Mouse (Mus musculus) testis, adult 2 months (tissue): ENCODE data around the gene Hpdl. TPM values are rescaled to one million over a fixed set of nuclear protein-coding genes. Genes with fewer than 3 reads are reported as not detected.

Experiments
- H3K27ac ChIP-seq: fragments of 200-500 bp; 2 replicates; pipeline ENCODE4 v1.5.1; 2012; ENCODE audit warnings: low read depth, low read length; ENCODE audit not compliant: control insufficient read depth, insufficient read depth
- H3K27me3 ChIP-seq: fragments of 200-500 bp; 2 replicates; pipeline ENCODE4 v1.6.1; 2012; ENCODE audit warnings: mild to moderate bottlenecking, low read length, moderate library complexity; ENCODE audit not compliant: control insufficient read depth, insufficient read depth
- H3K36me3 ChIP-seq: fragments of 200-500 bp; 2 replicates; pipeline ENCODE4 v1.6.1; 2012; ENCODE audit warnings: mild to moderate bottlenecking, low read length; ENCODE audit not compliant: control insufficient read depth, insufficient read depth
- H3K4me1 ChIP-seq: fragments of 200-500 bp; 2 replicates; pipeline ENCODE4 v1.6.1; 2012; ENCODE audit warnings: low read length; ENCODE audit not compliant: control insufficient read depth, insufficient read depth
- H3K4me3 ChIP-seq: fragments of 200-500 bp; 2 replicates; pipeline ENCODE4 v1.5.1; 2012; ENCODE audit warnings: low read depth, mild to moderate bottlenecking, low read length, moderate library complexity, mixed read lengths; ENCODE audit not compliant: control insufficient read depth
- CTCF ChIP-seq: fragments of 200-500 bp; IDR thresholded peaks from 2 replicates; pipeline ENCODE4 v1.5.1; 2012; ENCODE audit warnings: low read depth, mild to moderate bottlenecking, inconsistent platforms, low read length, moderate library complexity; ENCODE audit not compliant: control insufficient read depth, insufficient read depth, insufficient replicate concordance
- POLR2A ChIP-seq: fragments of 200-500 bp; IDR thresholded peaks from 2 replicates; pipeline ENCODE4 v1.6.1; 2012; ENCODE audit warnings: low read depth, mild to moderate bottlenecking, inconsistent platforms, low read length, moderate library complexity; ENCODE audit not compliant: control insufficient read depth
- polyA plus RNA-seq: library from polyadenylated mRNA; depleted of rRNA; stranded (reverse); fragments of >200 nt; gene quantifications from 2 replicates; pipeline ENCODE4 v1.2.3, GENCODE M21; 2012

Gene Hpdl
- polyA plus RNA-seq, 1 experiment, result 2.0 TPM

DNA sequence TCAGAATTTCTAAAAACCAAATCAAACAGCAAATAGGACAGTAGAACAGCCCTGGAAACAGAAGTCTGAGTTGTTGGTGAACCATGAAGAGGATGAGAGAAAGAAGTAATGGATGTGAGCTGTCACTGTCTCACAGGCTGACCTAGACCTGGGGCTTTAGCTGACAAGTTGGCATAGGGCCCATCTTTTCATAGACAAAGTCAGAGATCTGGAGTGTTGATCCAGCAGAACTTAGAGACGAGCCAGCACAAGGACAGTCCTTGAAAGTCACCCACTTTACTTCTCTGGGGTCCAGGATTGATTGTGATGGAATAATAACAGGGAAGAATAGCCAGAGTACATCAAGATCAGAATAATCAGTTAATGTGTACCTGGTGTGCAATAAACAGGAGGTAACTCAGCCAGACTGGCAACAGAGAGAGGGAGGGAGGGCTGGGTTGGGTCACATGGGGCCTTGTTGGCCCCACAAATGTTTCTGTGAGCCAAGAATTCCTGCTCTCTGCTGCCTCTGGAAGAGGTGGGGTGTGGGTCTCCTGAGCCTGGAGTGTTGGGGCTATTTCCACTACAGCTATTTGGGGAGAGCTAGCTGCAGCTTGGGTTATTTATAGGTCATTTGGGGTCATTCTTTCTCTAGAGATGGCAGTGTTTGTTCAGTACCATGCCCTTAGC lies 24.9 kb downstream of the Hpdl start:
- no peak for TF ChIP-seq CTCF
- no peak for TF ChIP-seq POLR2A
- Histone ChIP-seq H3K27me3 (no peaks in the 10 kb centered on the region), H3K27ac (0 out of 2 replicates have a peak overlapping the region, but pooled peaks have one; percentile 26), H3K4me3 (no peak overlapping the region), H3K4me1 (no peaks in the 10 kb centered on the region), H3K36me3 (no peaks in the 10 kb centered on the region)

DNA sequence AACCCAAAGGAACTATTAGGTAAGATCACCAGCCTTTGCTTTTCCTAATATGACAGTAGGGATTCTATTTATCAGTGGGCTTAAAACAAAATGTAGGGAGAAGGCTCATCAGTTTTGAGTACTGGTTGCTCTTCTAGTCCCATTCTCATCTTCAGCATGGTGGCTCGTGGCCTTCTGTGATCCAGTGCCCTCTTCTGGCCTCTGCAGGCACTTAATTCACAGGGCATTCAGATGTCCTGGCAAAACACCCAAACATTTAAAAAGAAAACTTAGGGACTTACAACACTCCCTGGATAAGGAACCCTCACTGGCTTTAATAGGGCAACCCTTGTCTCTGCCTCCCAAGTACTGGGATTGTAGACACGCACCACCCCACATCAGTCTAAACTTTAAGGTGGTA lies 27.2 kb downstream of the Hpdl start:
- no peaks in the 10 kb centered on the region for H3K36me3 ChIP-seq
- no peak overlapping the region for H3K4me3 ChIP-seq
- H3K27me3 ChIP-seq, result no peaks in the 10 kb centered on the region
- no peaks in the 10 kb centered on the region for H3K4me1 ChIP-seq
- TF ChIP-seq POLR2A (no peak), CTCF (no peak)
- no peak overlapping the region for H3K27ac ChIP-seq

DNA sequence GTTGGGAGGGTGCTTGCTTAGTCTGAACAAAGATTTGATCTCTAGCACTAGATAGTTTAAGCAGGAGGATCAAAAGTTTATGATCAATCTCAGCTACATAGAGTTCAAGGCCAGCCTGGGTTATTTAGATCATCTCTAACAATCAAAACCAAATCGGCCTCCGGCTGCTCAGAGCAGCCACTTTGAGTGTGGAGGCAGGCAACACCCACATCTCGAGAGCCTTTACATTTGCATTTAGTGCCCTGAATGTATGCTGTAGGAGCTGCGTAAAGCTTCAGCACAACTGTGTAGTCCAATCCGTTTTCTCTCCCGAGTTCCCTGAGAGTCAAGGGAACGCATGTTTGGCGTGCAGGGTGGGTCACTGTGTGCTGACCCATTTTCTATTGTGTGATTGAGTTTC lies 29.1 kb downstream of the Hpdl start:
- Histone ChIP-seq H3K4me1 (no peaks in the 10 kb centered on the region), H3K27me3 (no peaks in the 10 kb centered on the region), H3K27ac (no peak overlapping the region), H3K4me3 (no peak overlapping the region), H3K36me3 (no peaks in the 10 kb centered on the region)
- TF ChIP-seq POLR2A (no peak), CTCF (no peak)

DNA sequence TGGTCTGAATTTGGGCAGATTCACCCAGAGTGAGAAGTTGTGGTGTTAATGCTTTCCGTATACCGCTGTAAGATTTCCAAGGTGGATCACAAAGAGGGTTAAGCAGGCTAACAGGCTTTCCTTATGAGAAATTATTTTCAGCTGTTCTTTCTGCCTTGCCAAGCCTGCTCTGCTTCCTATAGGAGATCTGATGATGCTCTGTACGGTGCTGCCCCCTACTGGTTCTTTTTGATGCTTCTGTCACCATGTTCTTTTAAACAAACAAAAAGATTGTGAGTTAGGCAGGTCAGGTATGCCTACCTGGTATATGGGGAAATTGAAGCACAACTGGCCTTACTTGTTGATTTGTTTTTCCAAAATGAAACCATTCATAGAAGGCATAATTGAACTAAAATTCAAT lies 32.6 kb downstream of the Hpdl start:
- no peaks in the 10 kb centered on the region for H3K4me1 ChIP-seq
- no peaks in the 10 kb centered on the region for H3K36me3 ChIP-seq
- TF ChIP-seq POLR2A (no peak), CTCF (no peak)
- H3K27ac ChIP-seq, result no peak overlapping the region
- H3K27me3 ChIP-seq, result no peaks in the 10 kb centered on the region
- no peak overlapping the region for H3K4me3 ChIP-seq

GRCm38 (mm10) chr4:116787985-116788760 lies 33.3 kb downstream of the Hpdl start:
- H3K27me3 ChIP-seq, result no peaks in the 10 kb centered on the region

DNA sequence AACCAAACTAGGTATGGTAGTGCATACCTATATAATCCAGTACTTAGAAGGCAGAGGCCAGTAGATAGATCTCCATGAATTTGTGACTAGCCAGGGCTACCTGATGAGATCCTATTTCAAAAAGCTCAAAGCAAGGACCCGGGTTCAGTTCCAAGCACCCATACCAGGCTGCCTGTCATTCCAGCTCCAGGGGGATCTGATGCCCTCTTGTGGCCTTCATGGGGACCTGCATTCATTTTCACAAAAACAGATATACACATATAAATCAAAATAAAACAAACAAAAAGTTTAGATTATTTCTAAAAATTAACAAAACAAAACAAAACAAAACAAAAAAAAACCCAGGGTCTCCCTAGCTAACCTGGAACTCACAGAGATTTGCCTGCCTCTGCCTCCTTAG lies 34.9 kb downstream of the Hpdl start:
- no peak overlapping the region for H3K4me3 ChIP-seq
- no peaks in the 10 kb centered on the region for H3K36me3 ChIP-seq
- TF ChIP-seq CTCF (no peak), POLR2A (no peak)
- H3K27ac ChIP-seq, result no peak overlapping the region
- no peaks in the 10 kb centered on the region for H3K27me3 ChIP-seq
- no peaks in the 10 kb centered on the region for H3K4me1 ChIP-seq

More at GRCm38 (mm10) chr4:116787985-116788760, 33.3 kb downstream of the Hpdl start:
- Histone ChIP-seq H3K27ac (no peak overlapping the region; the same call in 1 of the 2 replicates), H3K4me3 (no peak overlapping the region), H3K36me3 (no peaks in the 10 kb centered on the region), H3K4me1 (no peaks in the 10 kb centered on the region)
- no peak for TF ChIP-seq CTCF
- TF ChIP-seq POLR2A, result no peak

DNA sequence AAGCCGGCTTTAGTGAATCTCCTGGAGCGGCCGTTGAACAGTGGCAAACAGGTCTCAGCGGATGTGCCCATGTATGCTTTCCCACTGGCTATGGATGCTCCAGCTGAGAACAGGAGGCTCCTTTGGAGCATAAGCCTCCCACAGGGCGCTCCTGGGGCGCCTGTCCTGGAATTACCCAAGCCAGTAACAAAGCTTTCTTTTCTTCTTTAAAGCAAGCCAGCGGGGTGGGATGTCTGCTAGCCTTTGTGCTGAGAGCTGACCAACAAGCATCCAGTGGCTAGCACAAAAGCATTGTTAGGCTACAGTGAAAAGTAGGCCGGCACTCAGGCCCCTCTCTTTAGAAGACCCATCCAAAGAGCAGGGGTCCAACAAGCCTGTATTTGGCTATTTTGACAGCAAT lies 39.3 kb downstream of the Hpdl start:
- TF ChIP-seq CTCF, result no peak
- TF ChIP-seq POLR2A, result no peak
- H3K36me3 ChIP-seq, result no peaks in the 10 kb centered on the region
- H3K27me3 ChIP-seq, result no peaks in the 10 kb centered on the region
- no peak overlapping the region for H3K4me3 ChIP-seq
- H3K4me1 ChIP-seq, result no peaks in the 10 kb centered on the region
- H3K27ac ChIP-seq, result no peak overlapping the region

GRCm38 (mm10) chr4:116781366-116781765 lies 40.1 kb downstream of the Hpdl start:
- no peak overlapping the region for H3K4me3 ChIP-seq
- no peak overlapping the region for H3K27ac ChIP-seq
- no peaks in the 10 kb centered on the region for H3K36me3 ChIP-seq
- TF ChIP-seq POLR2A, result no peak
- no peak for TF ChIP-seq CTCF
- H3K4me1 ChIP-seq, result no peaks in the 10 kb centered on the region
- H3K27me3 ChIP-seq, result no peaks in the 10 kb centered on the region
